Mouse (Mus musculus): ENCODE measurements around the gene Tiparp. TPM values are rescaled to one million over a fixed set of nuclear protein-coding genes. Genes with fewer than 3 reads are reported as not detected.

The Tiparp gene
- polyA plus RNA-seq, 1 experiment, result 5.2 TPM

DNA sequence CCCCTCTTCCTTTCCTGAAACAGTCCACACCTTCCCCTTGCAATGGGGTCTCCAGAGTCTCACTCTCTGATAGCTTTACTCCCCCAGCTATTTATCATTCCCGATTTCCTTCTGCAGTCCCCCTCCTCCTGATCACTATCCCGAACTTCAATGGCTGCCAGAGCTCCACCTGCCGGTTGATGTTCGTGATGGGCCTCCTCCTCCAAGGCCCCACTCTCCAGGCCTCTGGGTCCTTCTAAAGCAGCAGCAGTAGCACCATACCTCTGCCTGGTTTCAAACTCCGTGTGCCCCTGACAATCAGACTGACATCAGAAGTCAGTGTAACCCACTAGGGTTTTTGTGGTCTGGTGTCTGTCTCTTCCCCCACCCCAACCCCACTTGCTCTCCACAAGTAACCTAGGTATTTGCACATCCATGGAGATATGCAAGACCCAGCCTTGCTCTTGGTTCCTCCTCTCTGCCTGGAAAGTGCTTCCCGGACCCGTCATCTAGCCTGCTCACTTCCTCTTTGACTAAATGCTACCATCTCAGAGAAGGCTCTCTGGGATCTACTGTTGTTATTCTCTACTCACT is 44.0 kb upstream of the Tiparp start:
- Histone ChIP-seq H3ac (ENCODE audit: control insufficient read depth, insufficient read length) (no peak overlapping the region), H3K27me3 (ENCODE audit: control insufficient read depth, insufficient read depth, insufficient read length) (no peaks in the 10 kb centered on the region), H3K4me2 (ENCODE audit: low read depth) (no peak overlapping the region), H3K79me2 (ENCODE audit: control insufficient read depth, insufficient read depth) (no peaks in the 10 kb centered on the region), H3K36me3 (ENCODE audit: control insufficient read depth, insufficient read depth) (no peaks in the 10 kb centered on the region), H3K4me3 (no peak overlapping the region)
- TF ChIP-seq POLR2AphosphoS2 (IDR thresholded peaks at IDR 0.05; ENCODE audit: insufficient read length, low read depth), result no peak
- TF ChIP-seq MAX (IDR thresholded peaks at IDR 0.05; ENCODE audit: low read depth), result no peak
- TF ChIP-seq MYOG (IDR thresholded peaks at IDR 0.05; ENCODE audit: control insufficient read depth in 1 of 3, insufficient read depth in 1 of 3, insufficient read length in 2 of 3, low read depth in 2 of 3), result no peak
- TF ChIP-seq USF1 (IDR thresholded peaks at IDR 0.05; ENCODE audit: low read depth), result no peak
- no peak for TF ChIP-seq POLR2A (IDR thresholded peaks at IDR 0.05; ENCODE audit: insufficient read length, low read depth)
- no peak for TF ChIP-seq SRF (IDR thresholded peaks at IDR 0.05; ENCODE audit: control insufficient read depth, insufficient read length, low read depth)
- no peak for TF ChIP-seq TCF3 (IDR thresholded peaks at IDR 0.05; ENCODE audit: insufficient read length, low read depth)
- TF ChIP-seq TCF12 (IDR thresholded peaks at IDR 0.05; ENCODE audit: insufficient read depth, poor library complexity, severe bottlenecking), result no peak
- no peak for TF ChIP-seq E2F4 (IDR thresholded peaks at IDR 0.05; ENCODE audit: insufficient read depth)
- no peak for TF ChIP-seq MYOD1 (IDR thresholded peaks at IDR 0.05; ENCODE audit: control insufficient read depth in 1 of 3, insufficient read length in 2 of 3, low read depth in 2 of 3)
- no peak for TF ChIP-seq REST (IDR thresholded peaks at IDR 0.05; ENCODE audit: insufficient read depth, insufficient read length)
- no peak for TF ChIP-seq CEBPB (IDR thresholded peaks at IDR 0.05; ENCODE audit: insufficient read depth, poor library complexity, severe bottlenecking)

DNA sequence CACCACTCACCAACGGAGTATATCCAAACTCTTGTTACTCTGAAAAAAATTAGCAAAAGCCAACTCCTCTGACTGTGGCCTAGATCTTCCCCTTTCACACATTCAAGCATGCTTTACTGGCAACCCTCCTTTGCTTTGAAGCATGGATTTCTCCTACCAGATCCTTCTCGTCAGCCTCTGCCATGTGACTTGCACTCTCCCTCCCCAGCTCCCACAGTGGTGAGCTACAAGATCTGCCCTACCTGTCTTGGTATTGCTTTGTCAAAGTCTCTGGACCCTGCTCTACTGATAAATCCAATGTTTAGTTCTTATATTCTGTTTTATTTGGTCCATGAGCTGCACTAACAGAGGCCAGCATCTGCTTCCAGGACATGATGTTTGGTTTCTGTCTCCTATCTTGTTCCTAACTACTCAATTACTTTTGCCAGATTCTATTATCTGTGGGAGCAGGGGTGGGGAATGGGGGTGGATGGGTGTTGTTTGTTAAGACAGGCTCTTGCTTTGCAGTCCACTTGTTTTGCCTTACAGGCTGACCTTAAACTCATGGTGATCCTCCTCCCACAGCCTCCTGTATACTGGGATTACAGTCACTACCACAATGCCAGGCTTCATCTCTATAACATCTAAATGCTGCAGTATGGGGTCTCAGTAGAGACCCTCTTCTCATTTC is 40.7 kb upstream of the Tiparp start:
- Histone ChIP-seq H3K79me2 (ENCODE audit: control insufficient read depth, insufficient read depth) (no peaks in the 10 kb centered on the region), H3K4me3 (no peak overlapping the region), H3K4me2 (ENCODE audit: low read depth) (no peak overlapping the region), H3ac (ENCODE audit: control insufficient read depth, insufficient read length) (no peak overlapping the region), H3K27me3 (ENCODE audit: control insufficient read depth, insufficient read depth, insufficient read length) (no peaks in the 10 kb centered on the region), H3K36me3 (ENCODE audit: control insufficient read depth, insufficient read depth) (no peaks in the 10 kb centered on the region)
- TF ChIP-seq REST (IDR thresholded peaks at IDR 0.05; ENCODE audit: insufficient read depth, insufficient read length), result no peak
- TF ChIP-seq MYOG (IDR thresholded peaks at IDR 0.05; ENCODE audit: control insufficient read depth in 1 of 3, insufficient read depth in 1 of 3, insufficient read length in 2 of 3, low read depth in 2 of 3), result no peak
- TF ChIP-seq POLR2A (IDR thresholded peaks at IDR 0.05; ENCODE audit: insufficient read length, low read depth), result no peak

DNA sequence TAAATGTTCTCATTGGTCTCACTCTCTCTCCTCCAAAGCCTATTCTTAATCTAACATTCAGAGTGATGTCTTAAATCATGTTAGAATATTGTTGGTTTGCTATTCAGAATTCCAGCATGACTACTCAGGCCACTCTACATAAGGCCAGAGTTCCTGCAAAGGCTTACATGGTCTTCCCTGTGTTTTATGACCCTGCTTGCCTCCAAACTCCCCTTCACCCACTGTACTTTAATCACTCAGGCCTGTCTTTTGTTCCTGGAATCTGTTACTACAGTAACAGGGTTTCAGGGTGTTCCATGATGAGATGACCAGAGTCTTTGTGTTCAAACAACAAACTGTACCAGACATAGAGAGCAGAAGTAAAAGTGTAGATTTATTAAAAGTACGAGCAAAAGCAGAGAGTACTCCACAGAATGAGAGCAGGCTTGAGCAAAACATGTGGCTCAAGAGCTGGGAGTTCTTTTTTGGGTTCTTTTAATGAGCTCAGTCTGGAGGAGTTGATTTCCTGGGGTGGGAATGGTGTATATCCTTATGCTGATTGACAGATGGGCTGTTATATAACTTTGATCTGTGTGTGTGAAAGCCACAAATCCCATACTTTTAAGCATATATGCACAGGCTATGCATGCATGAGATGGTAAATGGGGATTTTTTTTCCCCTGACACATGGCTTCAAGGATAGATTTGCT is 39.5 kb upstream of the Tiparp start:
- no peak overlapping the region for H3ac ChIP-seq (ENCODE audit: control insufficient read depth, insufficient read length)
- H3K27me3 ChIP-seq (ENCODE audit: control insufficient read depth, insufficient read depth, insufficient read length), result no peaks in the 10 kb centered on the region
- TF ChIP-seq MAX (IDR thresholded peaks at IDR 0.05; ENCODE audit: low read depth), result no peak
- no peak for TF ChIP-seq TCF12 (IDR thresholded peaks at IDR 0.05; ENCODE audit: insufficient read depth, poor library complexity, severe bottlenecking)
- TF ChIP-seq MYOG (IDR thresholded peaks at IDR 0.05; ENCODE audit: control insufficient read depth in 1 of 3, insufficient read depth in 1 of 3, insufficient read length in 2 of 3, low read depth in 2 of 3), result no peak
- H3K79me2 ChIP-seq (ENCODE audit: control insufficient read depth, insufficient read depth), result no peaks in the 10 kb centered on the region
- H3K4me2 ChIP-seq (ENCODE audit: low read depth), result no peak overlapping the region
- H3K36me3 ChIP-seq (ENCODE audit: control insufficient read depth, insufficient read depth), result no peaks in the 10 kb centered on the region
- no peak overlapping the region for H3K4me3 ChIP-seq

DNA sequence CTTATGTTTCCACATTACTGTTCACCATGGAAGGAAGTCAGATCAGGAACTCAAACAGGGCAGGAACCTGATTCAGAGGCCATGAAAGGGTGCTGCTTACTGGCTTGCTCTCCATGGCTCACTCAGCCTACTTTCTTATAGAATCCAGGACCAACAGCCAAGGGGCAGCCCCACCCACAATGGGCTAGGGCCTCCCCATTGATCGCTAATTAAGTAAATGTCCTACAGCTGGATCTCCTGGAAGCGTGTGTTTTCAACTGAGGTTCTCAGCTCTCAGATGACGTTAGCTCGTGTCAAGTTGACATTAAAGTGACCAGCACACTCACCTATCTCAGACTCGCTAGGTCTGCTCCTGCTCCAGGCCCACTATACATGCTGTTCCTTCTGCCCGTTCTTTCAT is 38.6 kb upstream of the Tiparp start:
- TF ChIP-seq MYOG (IDR thresholded peaks at IDR 0.05; ENCODE audit: control insufficient read depth in 1 of 3, insufficient read depth in 1 of 3, insufficient read length in 2 of 3, low read depth in 2 of 3) (no peak), USF1 (IDR thresholded peaks at IDR 0.05; ENCODE audit: low read depth) (no peak), SRF (IDR thresholded peaks at IDR 0.05; ENCODE audit: control insufficient read depth, insufficient read length, low read depth) (no peak), TCF3 (IDR thresholded peaks at IDR 0.05; ENCODE audit: insufficient read length, low read depth) (no peak), MYOD1 (IDR thresholded peaks at IDR 0.05; ENCODE audit: control insufficient read depth in 1 of 3, insufficient read length in 2 of 3, low read depth in 2 of 3) (no peak), MAX (IDR thresholded peaks at IDR 0.05; ENCODE audit: low read depth) (no peak)
- no peaks in the 10 kb centered on the region for H3K27me3 ChIP-seq (ENCODE audit: control insufficient read depth, insufficient read depth, insufficient read length)

DNA sequence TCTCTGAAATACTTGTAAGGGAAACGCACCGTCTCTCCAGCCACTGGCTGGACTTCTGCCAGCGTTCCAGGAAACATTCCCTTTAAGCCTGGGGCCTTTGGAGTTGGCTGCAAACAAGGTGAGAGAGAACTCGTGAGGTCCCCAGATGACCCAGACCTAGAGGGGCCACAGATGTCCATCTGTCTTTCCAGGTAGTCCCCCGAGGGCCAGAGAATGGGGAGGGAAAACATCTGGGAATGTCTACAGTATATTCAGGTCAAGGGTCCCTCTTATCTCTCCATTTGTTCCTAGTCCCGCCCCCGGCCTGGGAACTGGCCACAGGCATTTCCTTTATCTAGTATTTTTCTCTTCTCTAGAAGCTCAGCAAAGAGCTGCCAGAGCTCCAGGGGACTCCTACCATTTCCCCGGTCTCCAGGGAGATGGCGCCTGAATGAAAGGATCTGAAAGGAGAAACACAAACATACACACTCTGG is 33.9 kb upstream of the Tiparp start:
- Histone ChIP-seq H3K79me2 (ENCODE audit: control insufficient read depth, insufficient read depth) (no peaks in the 10 kb centered on the region), H3K36me3 (ENCODE audit: control insufficient read depth, insufficient read depth) (no peaks in the 10 kb centered on the region), H3ac (ENCODE audit: control insufficient read depth, insufficient read length) (no peak overlapping the region), H3K4me2 (ENCODE audit: low read depth) (peak overlapping the region; percentile 9), H3K4me3 (no peak overlapping the region), H3K27me3 (ENCODE audit: control insufficient read depth, insufficient read depth, insufficient read length) (no peaks in the 10 kb centered on the region)
- no peak for TF ChIP-seq SRF (IDR thresholded peaks at IDR 0.05; ENCODE audit: control insufficient read depth, insufficient read length, low read depth)
- no peak for TF ChIP-seq E2F4 (IDR thresholded peaks at IDR 0.05; ENCODE audit: insufficient read depth)
- no peak for TF ChIP-seq POLR2A (IDR thresholded peaks at IDR 0.05; ENCODE audit: insufficient read length, low read depth)
- no peak for TF ChIP-seq REST (IDR thresholded peaks at IDR 0.05; ENCODE audit: insufficient read depth, insufficient read length)
- no peak for TF ChIP-seq MYOD1 (IDR thresholded peaks at IDR 0.05; ENCODE audit: control insufficient read depth in 1 of 3, insufficient read length in 2 of 3, low read depth in 2 of 3)
- no peak for TF ChIP-seq USF1 (IDR thresholded peaks at IDR 0.05; ENCODE audit: low read depth)
- TF ChIP-seq MYOG (IDR thresholded peaks at IDR 0.05; ENCODE audit: control insufficient read depth in 1 of 3, insufficient read depth in 1 of 3, insufficient read length in 2 of 3, low read depth in 2 of 3), result no peak
- no peak for TF ChIP-seq MAX (IDR thresholded peaks at IDR 0.05; ENCODE audit: low read depth)
- no peak for TF ChIP-seq TCF12 (IDR thresholded peaks at IDR 0.05; ENCODE audit: insufficient read depth, poor library complexity, severe bottlenecking)
- no peak for TF ChIP-seq POLR2AphosphoS2 (IDR thresholded peaks at IDR 0.05; ENCODE audit: insufficient read length, low read depth)
- no peak for TF ChIP-seq TCF3 (IDR thresholded peaks at IDR 0.05; ENCODE audit: insufficient read length, low read depth)
- TF ChIP-seq CEBPB (IDR thresholded peaks at IDR 0.05; ENCODE audit: insufficient read depth, poor library complexity, severe bottlenecking), result no peak

More for the DNA sequence above, 38.6 kb upstream of the Tiparp start:
- no peak overlapping the region for H3ac ChIP-seq (ENCODE audit: control insufficient read depth, insufficient read length)
- H3K79me2 ChIP-seq (ENCODE audit: control insufficient read depth, insufficient read depth), result no peaks in the 10 kb centered on the region
- H3K36me3 ChIP-seq (ENCODE audit: control insufficient read depth, insufficient read depth), result no peaks in the 10 kb centered on the region
- no peak overlapping the region for H3K4me3 ChIP-seq
- H3K4me2 ChIP-seq (ENCODE audit: low read depth), result no peak overlapping the region

Measured in myocyte (in vitro differentiated cells).